Mouse (Mus musculus) spleen, adult 12 weeks (tissue): ENCODE results near the gene Lrrc4.

ENCODE experiments used
- DNase-seq: peaks from one replicate; pipeline ENCODE4 v3.0.0; 2022; ENCODE audit warnings: low spot score

Lrrc4 gene

GRCm38 (mm10) chr6:28729236-28729635 is 102.3 kb downstream of the Lrrc4 start:
- no peak for DNase-seq

- no peak for DNase-seq
Observed at GRCm38 (mm10) chr6:28724776-28725175, 106.8 kb downstream of the Lrrc4 start.

GRCm38 (mm10) chr6:28723059-28723458 is 108.5 kb downstream of the Lrrc4 start:
- no peak for DNase-seq

- no peak for DNase-seq
Observed at GRCm38 (mm10) chr6:28720391-28721171, 111.0 kb downstream of the Lrrc4 start.

GRCm38 (mm10) chr6:28717845-28718237 is 113.7 kb downstream of the Lrrc4 start:
- DNase-seq, result no peak

- DNase-seq, result no peak
Observed at GRCm38 (mm10) chr6:28717203-28717844, 114.2 kb downstream of the Lrrc4 start.

GRCm38 (mm10) chr6:28710035-28710434 is 121.5 kb downstream of the Lrrc4 start:
- DNase-seq, result no peak

GRCm38 (mm10) chr6:28706976-28707592 is 124.5 kb downstream of the Lrrc4 start:
- peak; percentile 26 for DNase-seq

GRCm38 (mm10) chr6:28706108-28706975 is 125.2 kb downstream of the Lrrc4 start:
- DNase-seq, result no peak

- DNase-seq, result no peak
Observed at GRCm38 (mm10) chr6:28705384-28706107, 126.0 kb downstream of the Lrrc4 start.

- DNase-seq, result no peak
Observed at GRCm38 (mm10) chr6:28704612-28705011, 126.9 kb downstream of the Lrrc4 start.

- no peak for DNase-seq
Observed at GRCm38 (mm10) chr6:28697214-28697613, 134.3 kb downstream of the Lrrc4 start.

- no peak for DNase-seq
Observed at GRCm38 (mm10) chr6:28692659-28693058, 138.9 kb downstream of the Lrrc4 start.

GRCm38 (mm10) chr6:28687776-28688175 is 143.8 kb downstream of the Lrrc4 start:
- DNase-seq, result no peak

- DNase-seq, result no peak
Observed at GRCm38 (mm10) chr6:28685745-28686144, 145.8 kb downstream of the Lrrc4 start.

- DNase-seq, result no peak
Observed at GRCm38 (mm10) chr6:28685052-28685451, 146.5 kb downstream of the Lrrc4 start.

- DNase-seq, result no peak
Observed at GRCm38 (mm10) chr6:28681521-28682457, 149.8 kb downstream of the Lrrc4 start.

GRCm38 (mm10) chr6:28680537-28680936 is 151.0 kb downstream of the Lrrc4 start:
- DNase-seq, result no peak

GRCm38 (mm10) chr6:28678896-28679295 is 152.7 kb downstream of the Lrrc4 start:
- no peak for DNase-seq

GRCm38 (mm10) chr6:28674686-28675085 is 156.9 kb downstream of the Lrrc4 start:
- no peak for DNase-seq
